Mouse (Mus musculus): ENCODE measurements around the gene Iqcd. TPM values are rescaled to one million over a fixed set of nuclear protein-coding genes. Genes with fewer than 3 reads are reported as not detected.

The Iqcd gene
- total and polyA plus RNA-seq, 3 experiments: 0.14 TPM; not detected in 2

GRCm38 (mm10) chr5:120558762-120559161, 30.1 kb upstream of the Iqcd start:
- Histone ChIP-seq H3K36me3 (ENCODE audit: control insufficient read depth, insufficient read depth, low read length) (no peaks in the 10 kb centered on the region), H3K4me3 (no peak overlapping the region), H3K4me1 (ENCODE audit: control insufficient read depth, insufficient read depth, low read length) (peaks cover 12% of the 10 kb centered on the region), H3K27ac (no peak overlapping the region), H3K79me2 (replicated peaks; ENCODE audit: control insufficient read depth, insufficient read depth, low read length) (no peaks in the 10 kb centered on the region), H3K27me3 (ENCODE audit: control insufficient read depth, insufficient read depth, low read length) (no peaks in the 10 kb centered on the region), H3K9ac (ENCODE audit: low read depth, low read length) (no peak overlapping the region)
- TF ChIP-seq CTCF (IDR thresholded peaks at IDR 0.05): no peak
- TF ChIP-seq POLR2A (IDR thresholded peaks at IDR 0.05; ENCODE audit: insufficient read depth, low read depth, low read length): no peak
- TF ChIP-seq EP300 (IDR thresholded peaks at IDR 0.05; ENCODE audit: insufficient read depth, low read depth, low read length): no peak
- DNase-seq: peak in 1 of 2 experiments; percentile 57
- intact Hi-C loops (cut with DNase I): loop anchor here (5.0 kb wide), 1 partner anchor 44 kb away; no protein-coding TSS in a partner anchor
- 81% methylated on average over 14 of the region's 14 CpGs for WGBS

- WGBS: 77% methylated on average over 9 of the region's 9 CpGs
- Histone ChIP-seq H3K27ac (peak overlapping the region; percentile 55), H3K4me1 (ENCODE audit: control insufficient read depth, insufficient read depth, low read length) (peaks cover 18% of the 10 kb centered on the region), H3K36me3 (ENCODE audit: control insufficient read depth, insufficient read depth, low read length) (no peaks in the 10 kb centered on the region), H3K27me3 (ENCODE audit: control insufficient read depth, insufficient read depth, low read length) (no peaks in the 10 kb centered on the region), H3K79me2 (replicated peaks; ENCODE audit: control insufficient read depth, insufficient read depth, low read length) (no peaks in the 10 kb centered on the region), H3K9ac (ENCODE audit: low read depth, low read length) (no peak overlapping the region), H3K4me3 (no peak overlapping the region)
- intact Hi-C loops (cut with DNase I): no loop called here
- DNase-seq: no peak
- TF ChIP-seq POLR2A (IDR thresholded peaks at IDR 0.05; ENCODE audit: insufficient read depth, low read depth, low read length): no peak
- no peak for TF ChIP-seq EP300 (IDR thresholded peaks at IDR 0.05; ENCODE audit: insufficient read depth, low read depth, low read length)
- TF ChIP-seq CTCF (IDR thresholded peaks at IDR 0.05): no peak
These were observed 28.6 kb upstream of the Iqcd start for GRCm38 (mm10) chr5:120560129-120560615.

- Histone ChIP-seq H3K79me2 (replicated peaks; ENCODE audit: control insufficient read depth, insufficient read depth, low read length) (no peaks in the 10 kb centered on the region), H3K36me3 (ENCODE audit: control insufficient read depth, insufficient read depth, low read length) (no peaks in the 10 kb centered on the region), H3K27me3 (ENCODE audit: control insufficient read depth, insufficient read depth, low read length) (no peaks in the 10 kb centered on the region), H3K9ac (ENCODE audit: low read depth, low read length) (peak overlapping the region; percentile 43), H3K27ac (peak overlapping the region; percentile 55), H3K4me3 (peak overlapping the region; percentile 16; the same call in 1 of the 2 replicates), H3K4me1 (ENCODE audit: control insufficient read depth, insufficient read depth, low read length) (peaks cover 20% of the 10 kb centered on the region)
- intact Hi-C loops (cut with DNase I): no loop called here
- TF ChIP-seq POLR2A (IDR thresholded peaks at IDR 0.05; ENCODE audit: insufficient read depth, low read depth, low read length) (0 out of 2 replicates have a peak, but pooled peaks have one; percentile 26), CTCF (IDR thresholded peaks at IDR 0.05) (no peak), EP300 (IDR thresholded peaks at IDR 0.05; ENCODE audit: insufficient read depth, low read depth, low read length) (0 out of 2 replicates have a peak, but pooled peaks have one; percentile 26)
- peak; percentile 81 to 89 for DNase-seq
- 31% methylated on average over 16 of the region's 16 CpGs for WGBS
These were observed 28.1 kb upstream of the Iqcd start for GRCm38 (mm10) chr5:120560616-120561311.

- H3K27me3 ChIP-seq (ENCODE audit: control insufficient read depth, insufficient read depth, low read length): no peaks in the 10 kb centered on the region
- peak overlapping the region; percentile 84 for H3K27ac ChIP-seq
- WGBS: 34% methylated on average over 28 of the region's 28 CpGs
- H3K36me3 ChIP-seq (ENCODE audit: control insufficient read depth, insufficient read depth, low read length): no peaks in the 10 kb centered on the region; the same call in 1 of the 2 replicates
- H3K9ac ChIP-seq (ENCODE audit: low read depth, low read length): peak overlapping the region; percentile 13; the same call in 1 of the 2 replicates
- peak; percentile 74 to 84 for DNase-seq
- H3K79me2 ChIP-seq (replicated peaks; ENCODE audit: control insufficient read depth, insufficient read depth, low read length): no peaks in the 10 kb centered on the region
- TF ChIP-seq CTCF (IDR thresholded peaks at IDR 0.05): no peak
- 0 out of 2 replicates have a peak, but pooled peaks have one; percentile 1 for TF ChIP-seq POLR2A (IDR thresholded peaks at IDR 0.05; ENCODE audit: insufficient read depth, low read depth, low read length)
- TF ChIP-seq EP300 (IDR thresholded peaks at IDR 0.05; ENCODE audit: insufficient read depth, low read depth, low read length): 0 out of 2 replicates have a peak, but pooled peaks have one; percentile 42
- no peak overlapping the region for H3K4me3 ChIP-seq
- intact Hi-C loops (cut with DNase I): loop anchor here (1.0 kb wide), 1 partner anchor 26 kb away; the partner anchor contains the start of gene Iqcd
- H3K4me1 ChIP-seq (ENCODE audit: control insufficient read depth, insufficient read depth, low read length): peaks cover 37% of the 10 kb centered on the region
These were observed 25.6 kb upstream of the Iqcd start for GRCm38 (mm10) chr5:120562956-120563913.

GRCm38 (mm10) chr5:120563914-120564311, 24.9 kb upstream of the Iqcd start:
- DNase-seq: no peak
- 28% methylated on average over 4 of the region's 4 CpGs for WGBS
- intact Hi-C loops (cut with DNase I): loop anchor here (1.0 kb wide), 1 partner anchor 25 kb away; the partner anchor contains the start of gene Iqcd
- no peak overlapping the region for H3K9ac ChIP-seq (ENCODE audit: low read depth, low read length)
- H3K79me2 ChIP-seq (replicated peaks; ENCODE audit: control insufficient read depth, insufficient read depth, low read length): no peaks in the 10 kb centered on the region
- H3K4me3 ChIP-seq: no peak overlapping the region
- no peaks in the 10 kb centered on the region; the same call in 1 of the 2 replicates for H3K36me3 ChIP-seq (ENCODE audit: control insufficient read depth, insufficient read depth, low read length)
- H3K27ac ChIP-seq: peak overlapping the region; percentile 55; the same call in 1 of the 2 replicates
- no peaks in the 10 kb centered on the region for H3K27me3 ChIP-seq (ENCODE audit: control insufficient read depth, insufficient read depth, low read length)
- H3K4me1 ChIP-seq (ENCODE audit: control insufficient read depth, insufficient read depth, low read length): peaks cover 37% of the 10 kb centered on the region
- TF ChIP-seq CTCF (IDR thresholded peaks at IDR 0.05) (no peak), POLR2A (IDR thresholded peaks at IDR 0.05; ENCODE audit: insufficient read depth, low read depth, low read length) (no peak), EP300 (IDR thresholded peaks at IDR 0.05; ENCODE audit: insufficient read depth, low read depth, low read length) (no peak)

Measured in heart, adult 2 months (tissue).